Mouse (Mus musculus) 3134 (cell line): ENCODE data around the gene Dnajc22.

Experiments used
- DNase-seq: peaks from one replicate; pipeline ENCODE4 v3.0.0-alpha.2; 2011; ENCODE audit warnings: low spot score; ENCODE audit not compliant: insufficient read length; ENCODE audit errors: extremely low read depth

Gene Dnajc22

DNA sequence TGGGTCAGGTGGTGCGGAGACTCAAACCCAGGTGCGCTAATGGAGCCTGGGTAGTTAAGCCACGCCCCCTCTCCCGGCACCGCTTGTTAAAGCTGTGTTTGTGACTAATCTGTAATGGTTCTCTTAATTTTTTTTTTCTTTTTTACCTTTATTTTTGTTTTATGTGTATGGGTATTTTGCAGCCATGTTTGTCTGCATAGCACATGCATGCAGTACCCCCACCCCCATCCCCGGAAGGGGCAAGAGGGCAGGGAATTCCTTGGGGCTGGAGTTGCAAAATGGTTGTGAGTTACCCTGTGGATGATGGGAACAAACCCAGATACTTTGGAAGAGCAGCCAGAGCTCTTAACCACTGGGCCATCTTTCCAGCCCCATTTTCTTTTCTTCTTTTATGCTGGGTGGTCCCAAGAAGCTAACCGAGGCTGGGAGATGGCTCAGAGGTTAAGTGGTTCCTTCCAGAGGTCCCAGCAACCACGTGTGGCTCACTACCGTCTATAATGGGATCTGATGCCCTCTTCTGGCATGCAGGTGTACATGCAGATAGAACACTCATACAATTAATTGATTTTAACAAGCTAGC is 20.5 kb downstream of the Dnajc22 start:
- DNase-seq = peak; percentile 43

GRCm38 (mm10) chr15:99114312-99115064 is 21.5 kb downstream of the Dnajc22 start:
- no peak for DNase-seq

GRCm38 (mm10) chr15:99115065-99115423 is 22.1 kb downstream of the Dnajc22 start:
- DNase-seq = no peak

- no peak for DNase-seq
Observed at GRCm38 (mm10) chr15:99116539-99116938, 23.6 kb downstream of the Dnajc22 start.

GRCm38 (mm10) chr15:99120814-99121213 is 27.8 kb downstream of the Dnajc22 start:
- DNase-seq = no peak

DNA sequence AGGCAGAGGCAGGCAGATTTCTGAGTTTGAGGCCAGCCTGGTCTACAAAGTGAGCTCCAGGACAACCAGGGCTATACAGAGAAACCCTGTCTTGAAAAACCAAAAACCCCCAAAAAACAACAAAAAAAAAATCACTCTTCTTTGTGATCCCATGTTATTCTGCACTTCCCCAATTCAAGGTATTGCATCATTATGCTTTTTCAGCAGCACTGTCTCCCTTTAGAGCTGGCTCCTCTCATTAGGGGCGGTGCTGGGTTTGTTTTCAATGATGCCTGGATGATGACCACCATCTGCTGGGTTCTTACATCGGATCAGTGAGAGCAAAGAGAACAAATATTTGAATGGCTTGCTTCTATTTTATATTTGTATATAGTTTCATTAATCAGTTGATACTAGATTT is 29.7 kb downstream of the Dnajc22 start:
- no peak for DNase-seq

DNA sequence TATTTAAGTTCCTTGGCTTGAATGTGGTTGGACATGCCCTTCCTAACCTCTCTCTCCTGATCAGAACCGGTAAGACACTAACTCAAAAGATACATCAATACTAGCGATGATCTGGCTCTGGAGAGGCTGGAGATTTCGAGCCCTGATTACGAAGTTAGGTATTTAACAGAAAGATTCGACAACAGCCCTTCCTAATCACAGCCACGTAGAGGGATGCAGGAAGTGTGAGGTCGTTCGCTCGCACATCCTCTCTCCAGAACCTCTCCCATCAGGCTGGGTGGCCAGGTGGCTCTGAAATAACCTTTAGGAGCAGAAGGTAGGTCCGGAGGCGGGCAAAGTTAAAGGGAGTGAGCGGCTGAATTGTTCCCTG is 32.7 kb downstream of the Dnajc22 start, which contains the start of gene Spats2:
Gene Spats2 (plus strand): TSS at position 206 of the 370 bp plus-strand sequence.
- no peak for DNase-seq

GRCm38 (mm10) chr15:99126081-99126815 is 33.3 kb downstream of the Dnajc22 start:
- DNase-seq = peak; percentile 90

DNA sequence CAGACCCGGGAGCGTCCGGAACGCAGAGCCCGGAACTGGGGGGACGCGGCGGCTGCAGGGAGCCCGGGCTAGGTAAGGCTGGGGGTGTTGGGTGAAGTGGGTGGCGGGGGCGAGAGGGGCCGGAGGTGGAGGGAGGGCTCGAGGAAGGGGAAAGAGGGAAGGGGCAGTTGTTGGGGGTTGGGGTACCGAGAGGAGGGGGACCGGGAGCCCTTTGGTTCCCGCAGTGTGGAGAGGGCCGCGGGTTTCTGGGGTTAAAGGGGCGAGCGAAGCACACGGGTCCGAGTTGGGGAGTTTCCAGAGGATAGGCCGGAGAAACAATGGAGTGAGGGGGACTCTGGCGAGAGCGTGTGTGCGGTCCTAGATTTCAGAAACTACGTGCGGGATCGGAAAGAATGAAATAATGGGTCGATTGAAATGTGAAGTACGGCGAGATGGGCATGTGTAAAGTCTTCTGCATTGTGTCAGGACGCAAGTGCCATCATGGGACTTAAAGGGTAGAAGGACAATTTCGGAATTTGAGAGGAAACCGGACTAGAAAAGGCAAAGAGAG is 33.9 kb downstream of the Dnajc22 start:
- peak; percentile 72 for DNase-seq

GRCm38 (mm10) chr15:99127851-99128522 is 35.0 kb downstream of the Dnajc22 start:
- no peak for DNase-seq

DNA sequence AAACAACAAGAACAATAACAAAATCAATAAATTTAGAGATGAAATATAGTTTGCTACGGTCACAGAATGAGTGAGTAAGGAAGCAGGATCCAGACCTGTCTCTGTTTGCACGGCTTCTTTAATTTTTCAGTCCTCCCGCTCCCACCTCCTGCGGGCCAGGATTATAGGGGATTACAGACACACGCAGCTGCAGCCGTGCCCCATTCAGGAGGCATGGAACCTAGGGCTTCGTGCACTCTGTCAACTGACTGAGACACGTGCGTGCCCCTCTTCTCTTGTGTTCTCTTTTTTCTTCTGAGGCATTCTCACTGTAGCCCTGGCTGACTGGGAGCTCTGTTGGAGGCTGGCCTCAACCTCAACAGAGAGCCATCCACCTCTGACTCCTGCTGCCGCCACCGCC is 36.5 kb downstream of the Dnajc22 start:
- no peak for DNase-seq

GRCm38 (mm10) chr15:99129956-99130910 is 37.3 kb downstream of the Dnajc22 start:
- DNase-seq = no peak

DNA sequence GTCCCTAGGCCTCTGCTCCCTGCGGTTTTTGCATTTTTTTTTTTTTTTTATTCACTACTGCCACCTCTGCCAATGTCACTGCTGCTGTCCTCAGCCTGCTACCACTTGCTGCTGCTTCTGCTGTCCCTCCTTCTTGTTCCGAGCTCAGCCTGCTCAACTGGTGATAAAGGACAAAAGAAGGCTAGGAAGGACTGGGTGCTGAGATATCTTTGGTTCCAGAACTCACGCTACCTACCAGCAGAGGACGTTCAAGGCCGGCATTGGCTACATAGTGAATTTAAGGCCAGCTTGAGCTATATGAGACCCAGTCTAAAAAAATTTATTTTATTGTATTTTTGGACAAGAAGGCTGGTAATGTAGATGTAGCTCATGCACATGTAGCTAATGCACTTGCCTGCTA is 45.4 kb downstream of the Dnajc22 start:
- DNase-seq = no peak

DNA sequence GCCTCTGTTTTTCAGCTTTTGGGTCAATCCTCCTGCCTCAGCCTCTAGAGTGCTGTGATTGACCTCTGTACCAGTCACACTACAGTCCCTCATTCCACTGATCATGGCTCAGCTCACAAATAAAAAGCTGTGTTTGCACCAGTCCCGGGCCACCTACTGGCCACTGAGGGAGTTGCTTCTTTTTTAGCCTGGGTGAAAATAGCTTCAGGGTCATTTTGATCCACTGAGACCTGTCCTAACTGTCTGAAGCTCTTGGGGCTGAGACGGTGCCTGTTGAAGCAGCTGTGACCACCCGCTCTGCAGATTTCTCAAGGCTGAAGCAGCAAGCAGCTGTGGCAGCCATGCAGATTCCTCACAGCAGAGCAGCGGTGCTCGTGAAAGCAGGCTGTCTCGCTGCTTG is 46.7 kb downstream of the Dnajc22 start:
- DNase-seq = peak; percentile 16

GRCm38 (mm10) chr15:99150516-99150915 is 57.5 kb downstream of the Dnajc22 start:
- no peak for DNase-seq

GRCm38 (mm10) chr15:99151324-99151723 is 58.4 kb downstream of the Dnajc22 start:
- no peak for DNase-seq

DNA sequence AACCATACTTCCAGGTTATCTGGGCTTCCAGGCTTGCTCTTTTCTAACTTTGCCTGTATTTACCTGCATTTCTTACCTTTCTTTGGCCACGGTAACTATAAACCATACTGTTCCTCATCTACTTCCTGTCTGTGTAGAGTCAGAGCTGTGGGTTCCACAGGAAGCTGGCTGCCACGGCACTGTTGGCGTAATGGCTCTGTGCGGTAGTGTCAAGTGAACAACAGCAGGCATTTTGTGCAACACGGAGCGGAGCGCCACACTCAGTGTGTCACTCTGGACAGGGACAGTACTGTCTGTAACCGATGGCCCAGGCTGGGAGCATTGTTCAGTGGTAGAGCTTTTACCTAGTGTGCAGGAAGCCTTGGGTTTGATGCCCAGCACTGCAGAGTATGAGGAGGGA is 60.5 kb downstream of the Dnajc22 start:
- DNase-seq = no peak
